In the genomic region with DNA sequence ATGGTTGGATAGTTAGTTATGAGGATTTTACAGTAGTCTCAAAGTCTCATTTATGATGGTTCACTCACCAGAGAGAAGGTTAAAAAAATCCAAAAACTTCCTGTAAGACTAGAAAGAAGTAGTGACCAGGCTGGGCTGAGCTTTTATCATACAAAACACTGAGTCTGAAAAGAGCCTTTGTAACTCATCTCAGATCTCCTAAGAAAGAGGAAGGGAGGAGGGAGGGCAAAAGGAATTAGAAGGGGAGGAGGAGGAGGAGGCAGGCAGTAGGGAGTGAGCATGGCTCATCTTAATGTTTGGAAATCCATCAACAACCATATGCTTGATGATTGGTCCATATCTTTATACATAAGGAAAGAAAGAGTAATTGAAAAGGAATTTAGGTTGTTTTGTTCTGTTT, we compare ENCODE assay signal across 27 mouse cellular contexts. TPM values are rescaled to one million over a fixed set of nuclear protein-coding genes. Genes with fewer than 3 reads are reported as not detected.
DNase-seq lines count a peak whose midpoint lies in the region; ATAC-seq and TF ChIP-seq lines count a peak whose summit lies in the region.
"Had no signal": no experiment of that assay in that cellular context is flagged by ENCODE, and none has a peak within 500 bp of the region (broad histone marks: within the 10 kb centered on the region; RNA-seq: fewer than 3 reads in every experiment).

No protein-coding gene starts in this region.

- DNase-seq in ES-CJ7 (ENCODE audit: low read depth, low spot score): peak; percentile 77
- peak; percentile 8 for DNase-seq in NIH3T3 (ENCODE audit: low read depth)
- peak; percentile 63 for DNase-seq in ZHBTc4 (ENCODE audit: low read depth, low spot score)
- no peak for DNase-seq in cerebellum, postnatal 4 days (ENCODE audit: low spot score in 2 of 2)
- no peak for DNase-seq in testis, postnatal 14 days (ENCODE audit: low spot score)
- DNase-seq: adrenal gland, adult 8-10 months; adrenal gland, postnatal 14 days; adrenal gland, postnatal 36 days; cerebellum, adult 11-12 months; cerebellum, adult 2 months; cerebellum, adult 9-10 months; cerebellum, postnatal 10 days; cerebellum, postnatal 25 days; embryo, embryonic 11 days had no signal

- no peaks in the 10 kb centered on the region for H3K9me3 ChIP-seq in ES-Bruce4 (replicated peaks; ENCODE audit: control insufficient read depth, insufficient read depth, low read length, poor library complexity, severe bottlenecking)
- no peaks in the 10 kb centered on the region for H3K9me3 ChIP-seq in midbrain, embryonic 15.5 days
- H3K9me3 ChIP-seq: embryonic facial prominence, embryonic 13.5 days; embryonic facial prominence, embryonic 15.5 days; forebrain, embryonic 10.5 days; forebrain, embryonic 12.5 days; G1E had no signal

- peak overlapping the region; percentile 81 for H3K27ac ChIP-seq in ES-Bruce4 (ENCODE audit: insufficient read depth, low read length)
- H3K27ac ChIP-seq in midbrain, embryonic 15.5 days: no peak overlapping the region
- H3K27ac ChIP-seq: embryonic facial prominence, embryonic 13.5 days; embryonic facial prominence, embryonic 15.5 days; forebrain, embryonic 12.5 days had no signal

- TF ChIP-seq EP300 in ES-Bruce4 (IDR thresholded peaks at IDR 0.05; ENCODE audit: insufficient read depth, low read depth, low read length): no peak

- no peak overlapping the region for H3K4me3 ChIP-seq in ES-Bruce4 (ENCODE audit: low read depth, low read length)
- H3K4me3 ChIP-seq in midbrain, embryonic 15.5 days: no peak overlapping the region
- H3K4me3 ChIP-seq: embryonic facial prominence, embryonic 13.5 days; embryonic facial prominence, embryonic 15.5 days; erythroblast, embryonic 14.5 days; forebrain, embryonic 10.5 days; forebrain, embryonic 12.5 days had no signal

- no peak overlapping the region for H3K9ac ChIP-seq in ES-Bruce4 (ENCODE audit: low read depth, poor library complexity, severe bottlenecking)
- H3K9ac ChIP-seq in midbrain, embryonic 15.5 days: no peak overlapping the region
- H3K9ac ChIP-seq: embryonic facial prominence, embryonic 13.5 days; embryonic facial prominence, embryonic 15.5 days; forebrain, embryonic 12.5 days had no signal

- no peak for TF ChIP-seq CTCF in ES-Bruce4 (IDR thresholded peaks at IDR 0.05; ENCODE audit: low read depth, low read length)

- peaks cover 2% of the 10 kb centered on the region for H3K4me1 ChIP-seq in ES-Bruce4 (ENCODE audit: control insufficient read depth, insufficient read depth, low read length)
- no peaks in the 10 kb centered on the region for H3K4me1 ChIP-seq in midbrain, embryonic 15.5 days
- H3K4me1 ChIP-seq: embryonic facial prominence, embryonic 13.5 days; embryonic facial prominence, embryonic 15.5 days; forebrain, embryonic 12.5 days had no signal

- no peaks in the 10 kb centered on the region for H3K27me3 ChIP-seq in ES-Bruce4 (ENCODE audit: control insufficient read depth, insufficient read depth, low read length, poor library complexity, severe bottlenecking)
- no peaks in the 10 kb centered on the region for H3K27me3 ChIP-seq in midbrain, embryonic 15.5 days (replicated peaks)
- H3K27me3 ChIP-seq: embryonic facial prominence, embryonic 13.5 days; embryonic facial prominence, embryonic 15.5 days; forebrain, embryonic 12.5 days; Patski had no signal

- no peaks in the 10 kb centered on the region for H3K36me3 ChIP-seq in ES-Bruce4 (ENCODE audit: control insufficient read depth, insufficient read depth, low read length, poor library complexity, severe bottlenecking)
- no peaks in the 10 kb centered on the region for H3K36me3 ChIP-seq in midbrain, embryonic 15.5 days (replicated peaks)
- H3K36me3 ChIP-seq: embryonic facial prominence, embryonic 13.5 days; embryonic facial prominence, embryonic 15.5 days; forebrain, embryonic 10.5 days; forebrain, embryonic 12.5 days; G1E had no signal

- ATAC-seq in midbrain, embryonic 15.5 days (replicated peaks): no peak
- ATAC-seq: activated CD4-positive, CD25-positive, alpha-beta regulatory T cell, adult 4 months; forebrain, embryonic 14.5 days; forebrain, embryonic 16.5 days; Patski had no signal

- no peak for TF ChIP-seq POLR2A in ES-Bruce4 (IDR thresholded peaks at IDR 0.05; ENCODE audit: insufficient read depth, low read length)

- H3K4me2 ChIP-seq in midbrain, embryonic 15.5 days: no peak overlapping the region
- H3K4me2 ChIP-seq: embryonic facial prominence, embryonic 13.5 days; embryonic facial prominence, embryonic 15.5 days; forebrain, embryonic 12.5 days had no signal

RNA-seq across cellular contexts. Expression of gene Slc9b1, which starts 15.1 kb away (rescaled TPM):
- 18.4 and 20.9 TPM in 2 replicates for polyA plus RNA-seq in ES-Bruce4 (2011; ENCODE audit: insufficient read depth, insufficient read length, low read depth, missing spikeins)
- 0.56 TPM in 1 of 2 replicates, not detected in the other for polyA plus RNA-seq in midbrain, embryonic 15.5 days (2015; fragmentation: Nextera tagmentation; extraction: Ambion mirVana)
- polyA plus RNA-seq: C2C12; cerebellum, adult 2 months; embryonic facial prominence, embryonic 15.5 days; erythroblast, embryonic 14.5 days; forebrain, embryonic 14.5 days; forebrain, embryonic 16.5 days; Patski had no signal

RNA-seq across cellular contexts. Expression of gene Slc9b2, which starts 25.2 kb away (rescaled TPM):
- 5.1 and 6.3 TPM in 2 replicates for polyA plus RNA-seq in ES-Bruce4 (2011; ENCODE audit: insufficient read depth, insufficient read length, low read depth, missing spikeins)
- 1.4 TPM in 2 replicates for polyA plus RNA-seq in midbrain, embryonic 15.5 days (2015; fragmentation: Nextera tagmentation; extraction: Ambion mirVana)
- polyA plus RNA-seq: erythroblast, embryonic 14.5 days; G1E; Patski had no signal

RNA-seq across cellular contexts. Expression of gene Bdh2, which starts 51.7 kb away (rescaled TPM):
- 3.2 and 3.8 TPM in 2 replicates for polyA plus RNA-seq in ES-Bruce4 (2011; ENCODE audit: insufficient read depth, insufficient read length, low read depth, missing spikeins)
- polyA plus RNA-seq in midbrain, embryonic 15.5 days (2015; fragmentation: Nextera tagmentation; extraction: Ambion mirVana): 4.4 and 4.8 TPM in 2 replicates
- polyA plus RNA-seq: activated CD4-positive, CD25-positive, alpha-beta regulatory T cell, adult 4 months; erythroblast, embryonic 14.5 days; G1E had no signal

Comparison
In these comparisons a context has a peak if more than half of its experiments do, and no peak if none do; other contexts are left out.
1. DNase-seq: peak in ES-CJ7 (single experiment), NIH3T3 (single experiment) and ZHBTc4 (single experiment); none in cerebellum, postnatal 4 days (0 of 2) and testis, postnatal 14 days (single experiment).
2. RNA of gene Slc9b1, which starts 15.1 kb away (polyA plus RNA-seq): 18.4 to 20.9 TPM in ES-Bruce4; 0.56 TPM in midbrain, embryonic 15.5 days; every median in the first group is over 10 times any median in the second.